Mouse (Mus musculus): ENCODE results near the gene Rhot2. TPM values are rescaled to one million over a fixed set of nuclear protein-coding genes. Genes with fewer than 3 reads are reported as not detected.
A peak's percentile ranks its signal among the peaks of the same experiment; 100 is the strongest.

Gene Rhot2
- polyA plus RNA-seq, 1 experiment from 2014 or later, result 20.6 TPM

DNA sequence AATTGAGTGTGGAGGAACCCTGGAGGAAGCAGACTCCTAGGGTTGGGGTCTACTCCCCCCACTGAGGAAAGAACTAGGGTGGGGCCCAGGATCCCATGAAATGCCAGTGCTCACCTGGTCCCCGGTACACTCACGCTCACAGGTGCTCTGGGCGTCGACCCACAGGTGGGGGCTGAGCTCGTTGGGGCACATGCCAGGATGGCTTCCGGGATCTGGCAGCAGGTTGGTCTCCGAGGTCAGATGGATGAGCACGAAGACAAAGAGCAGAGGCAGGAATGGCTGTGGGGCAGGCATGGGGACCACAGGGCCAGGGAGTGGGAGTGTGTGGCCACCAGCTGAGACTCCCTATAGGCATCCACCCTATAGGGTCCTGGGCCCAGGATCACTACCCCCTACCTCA lies 35.1 kb upstream of the Rhot2 start:
- WGBS, result 78% methylated on average over 8 of the region's 8 CpGs
- no peak overlapping the region for H3K27ac ChIP-seq
- H3K9me3 ChIP-seq, result no peaks in the 10 kb centered on the region

DNA sequence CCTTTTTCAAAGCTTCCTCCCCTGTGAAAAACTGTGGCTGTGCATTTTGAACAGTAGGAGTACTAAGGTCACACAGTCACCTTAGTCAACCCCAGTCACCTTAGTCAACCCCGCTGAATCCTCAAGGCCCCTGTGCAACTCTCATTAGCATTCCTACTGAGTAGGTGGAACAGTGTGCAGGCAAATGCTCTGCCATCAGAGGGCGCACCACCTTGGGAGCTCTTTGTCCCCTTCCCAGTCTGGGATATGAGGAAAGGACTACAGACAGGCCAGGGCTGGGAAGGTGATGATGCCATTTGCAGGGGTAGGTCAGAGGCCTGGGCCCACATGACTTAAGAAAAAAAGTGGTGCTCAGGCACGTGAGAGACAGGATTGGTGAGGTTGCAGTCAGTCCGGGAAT lies 34.6 kb upstream of the Rhot2 start:
- 64% methylated on average over 4 of the region's 4 CpGs for WGBS
- Histone ChIP-seq H3K4me1 (peaks cover 11% of the 10 kb centered on the region), H3K27ac (no peak overlapping the region), H3K4me2 (no peak overlapping the region), H3K9me3 (no peaks in the 10 kb centered on the region), H3K27me3 (no peaks in the 10 kb centered on the region), H3K4me3 (no peak overlapping the region), H3K9ac (no peak overlapping the region), H3K36me3 (peaks cover 32% of the 10 kb centered on the region)
- ATAC-seq (ENCODE audit: borderline replicate concordance, extremely low read depth, low FRiP score, low TSS enrichment), result no peak

More for the DNA sequence above, 35.1 kb upstream of the Rhot2 start:
- H3K36me3 ChIP-seq, result peaks cover 33% of the 10 kb centered on the region
- no peaks in the 10 kb centered on the region for H3K27me3 ChIP-seq
- H3K4me3 ChIP-seq, result no peak overlapping the region
- no peak overlapping the region for H3K9ac ChIP-seq
- no peak overlapping the region for H3K4me2 ChIP-seq
- no peak for ATAC-seq (ENCODE audit: borderline replicate concordance, extremely low read depth, low FRiP score, low TSS enrichment)
- H3K4me1 ChIP-seq, result peaks cover 11% of the 10 kb centered on the region

DNA sequence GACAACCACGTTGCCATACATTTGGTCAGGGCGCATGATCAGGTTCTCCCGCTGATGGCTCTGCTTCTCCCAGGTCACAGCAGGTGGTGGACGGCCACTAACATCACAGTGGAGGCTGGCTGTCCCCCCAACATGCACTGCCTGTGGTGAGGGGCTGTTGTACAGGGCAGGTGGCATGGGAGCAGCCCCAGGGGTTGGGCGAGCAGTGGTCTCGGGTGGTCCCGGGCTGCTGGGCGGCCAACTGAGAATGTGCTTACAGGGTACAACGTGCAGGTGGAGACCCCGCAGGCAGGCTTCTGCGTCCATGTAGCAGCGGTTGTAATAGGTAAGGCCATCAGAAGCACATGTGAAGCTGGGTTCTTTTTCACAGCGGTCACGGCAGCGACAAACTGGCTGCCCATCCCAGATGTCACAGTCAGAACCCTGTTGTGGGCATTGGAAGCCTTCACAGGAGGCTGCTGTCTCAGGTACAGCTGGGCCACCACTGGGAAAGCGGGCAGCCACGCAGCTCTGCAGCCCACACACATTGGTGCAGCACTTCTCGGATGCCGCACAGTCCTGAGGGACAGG lies 34.0 kb upstream of the Rhot2 start:
- no peak overlapping the region for H3K9ac ChIP-seq
- H3K27me3 ChIP-seq, result no peaks in the 10 kb centered on the region
- peaks cover 17% of the 10 kb centered on the region for H3K4me1 ChIP-seq
- H3K4me2 ChIP-seq, result no peak overlapping the region
- no peaks in the 10 kb centered on the region for H3K9me3 ChIP-seq
- H3K27ac ChIP-seq, result no peak overlapping the region
- ATAC-seq (ENCODE audit: borderline replicate concordance, extremely low read depth, low FRiP score, low TSS enrichment), result no peak
- WGBS, result 91% methylated on average over 19 of the region's 19 CpGs
- peaks cover 26% of the 10 kb centered on the region for H3K36me3 ChIP-seq
- H3K4me3 ChIP-seq, result no peak overlapping the region

DNA sequence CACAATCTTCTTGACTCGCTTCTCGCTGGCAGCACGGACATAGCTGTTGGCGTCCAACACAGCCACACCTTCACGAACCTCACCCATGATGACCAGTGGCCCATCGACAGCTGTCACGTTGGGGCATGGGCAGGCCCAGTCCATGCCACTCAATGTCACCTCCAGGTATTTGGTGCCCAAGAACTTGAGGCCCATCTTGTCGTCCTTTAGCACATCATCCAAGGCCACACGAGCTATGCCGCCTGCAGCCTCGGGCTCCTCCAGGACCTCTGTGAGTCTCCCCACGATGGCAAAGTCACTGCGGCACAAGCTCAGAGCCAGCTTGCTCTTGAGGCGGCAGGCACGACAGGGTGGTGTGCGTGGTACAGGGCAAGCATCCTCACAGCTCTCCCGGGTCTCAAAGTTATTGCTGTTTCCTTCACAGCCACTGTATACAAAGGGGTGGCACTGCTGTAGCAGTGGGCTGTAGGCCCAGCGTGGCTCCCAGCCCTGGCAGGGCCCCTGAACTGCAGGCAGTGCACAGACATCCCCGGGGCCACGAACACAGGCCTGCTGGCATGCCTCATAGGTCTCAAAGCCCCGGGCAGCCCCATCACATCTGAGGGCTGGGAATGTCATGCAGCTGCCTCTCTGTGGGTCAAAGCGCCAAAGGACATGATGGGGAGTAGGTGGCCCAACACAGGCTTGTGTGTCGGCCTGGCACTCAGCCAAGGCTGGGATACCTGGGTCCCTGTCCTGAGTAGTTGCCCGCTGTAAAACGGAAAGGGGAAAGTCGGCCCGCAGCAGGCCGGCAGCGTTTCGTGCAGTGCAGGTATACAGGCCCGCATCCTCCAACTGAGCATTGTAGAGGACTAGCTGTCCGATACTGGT lies 33.3 kb upstream of the Rhot2 start:
- no peak overlapping the region for H3K4me3 ChIP-seq
- no peak for ATAC-seq (ENCODE audit: borderline replicate concordance, extremely low read depth, low FRiP score, low TSS enrichment)
- H3K9ac ChIP-seq, result no peak overlapping the region
- H3K9me3 ChIP-seq, result no peaks in the 10 kb centered on the region
- 89% methylated on average over 32 of the region's 32 CpGs for WGBS
- peaks cover 19% of the 10 kb centered on the region; the same call in 1 of the 2 replicates for H3K36me3 ChIP-seq
- H3K27me3 ChIP-seq, result no peaks in the 10 kb centered on the region
- H3K27ac ChIP-seq, result no peak overlapping the region
- no peak overlapping the region for H3K4me2 ChIP-seq
- H3K4me1 ChIP-seq, result peaks cover 17% of the 10 kb centered on the region

DNA sequence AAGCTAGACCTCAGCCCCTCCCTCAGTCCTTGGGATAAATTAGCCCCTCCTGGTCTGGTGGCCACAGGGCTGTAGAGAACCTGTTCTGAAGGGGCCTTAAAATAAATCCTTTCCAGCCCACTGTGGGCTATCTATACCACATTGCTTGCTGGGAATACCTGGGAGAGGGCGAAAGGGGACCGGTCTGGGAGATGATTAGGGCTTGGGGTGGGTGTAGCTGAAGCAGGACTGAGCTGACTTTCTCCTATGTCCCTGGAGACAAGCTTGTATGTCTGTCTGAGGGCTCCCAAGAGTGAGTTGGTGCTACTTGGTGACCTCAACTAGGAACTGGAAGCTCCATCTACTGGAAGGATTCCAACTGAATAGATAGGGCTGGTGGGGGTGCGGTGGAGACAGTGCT lies 32.4 kb upstream of the Rhot2 start:
- Histone ChIP-seq H3K4me2 (no peak overlapping the region), H3K36me3 (peaks cover 15% of the 10 kb centered on the region; the same call in 1 of the 2 replicates), H3K9me3 (no peaks in the 10 kb centered on the region), H3K4me3 (no peak overlapping the region), H3K27ac (no peak overlapping the region), H3K27me3 (no peaks in the 10 kb centered on the region), H3K4me1 (peaks cover 17% of the 10 kb centered on the region), H3K9ac (no peak overlapping the region)
- no peak for ATAC-seq (ENCODE audit: borderline replicate concordance, extremely low read depth, low FRiP score, low TSS enrichment)
- 88% methylated on average over 3 of the region's 3 CpGs for WGBS

DNA sequence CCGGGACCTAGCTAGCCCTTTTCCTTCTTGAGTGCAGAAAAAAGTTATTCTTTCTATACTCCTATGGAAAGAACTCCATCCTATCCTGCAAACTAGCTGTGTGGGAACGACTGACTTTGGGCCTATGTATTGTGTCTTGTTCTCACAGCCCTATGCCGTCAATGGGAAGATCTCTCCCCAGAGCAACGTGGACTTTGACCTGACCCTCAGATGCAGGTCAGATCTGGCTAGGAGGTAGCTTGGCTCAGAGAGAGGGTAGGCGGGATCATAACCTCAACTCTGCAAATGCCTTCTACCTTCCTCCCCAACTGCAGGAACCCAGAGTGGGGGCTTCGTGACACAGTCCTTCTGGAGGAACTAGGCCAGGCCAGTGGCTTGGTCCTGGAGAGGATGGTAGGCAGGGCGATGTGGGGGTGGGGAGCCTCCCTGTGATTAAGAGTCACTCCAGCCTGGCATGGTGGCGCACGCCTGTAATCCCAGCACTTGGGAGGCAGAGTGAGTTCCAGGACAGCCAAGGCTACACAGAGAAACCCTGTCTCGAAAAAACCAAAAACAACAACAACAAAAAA lies 31.8 kb upstream of the Rhot2 start:
- H3K4me3 ChIP-seq, result peak overlapping the region; percentile 77
- H3K27ac ChIP-seq, result no peak overlapping the region
- WGBS, result 57% methylated on average over 10 of the region's 10 CpGs
- H3K9ac ChIP-seq, result peak overlapping the region; percentile 67; the same call in 1 of the 2 replicates
- H3K4me2 ChIP-seq, result peak overlapping the region; percentile 85
- ATAC-seq (ENCODE audit: borderline replicate concordance, extremely low read depth, low FRiP score, low TSS enrichment), result no peak
- peaks cover 17% of the 10 kb centered on the region for H3K4me1 ChIP-seq
- peaks cover 15% of the 10 kb centered on the region; the same call in 1 of the 2 replicates for H3K36me3 ChIP-seq
- H3K9me3 ChIP-seq, result no peaks in the 10 kb centered on the region
- no peaks in the 10 kb centered on the region for H3K27me3 ChIP-seq

DNA sequence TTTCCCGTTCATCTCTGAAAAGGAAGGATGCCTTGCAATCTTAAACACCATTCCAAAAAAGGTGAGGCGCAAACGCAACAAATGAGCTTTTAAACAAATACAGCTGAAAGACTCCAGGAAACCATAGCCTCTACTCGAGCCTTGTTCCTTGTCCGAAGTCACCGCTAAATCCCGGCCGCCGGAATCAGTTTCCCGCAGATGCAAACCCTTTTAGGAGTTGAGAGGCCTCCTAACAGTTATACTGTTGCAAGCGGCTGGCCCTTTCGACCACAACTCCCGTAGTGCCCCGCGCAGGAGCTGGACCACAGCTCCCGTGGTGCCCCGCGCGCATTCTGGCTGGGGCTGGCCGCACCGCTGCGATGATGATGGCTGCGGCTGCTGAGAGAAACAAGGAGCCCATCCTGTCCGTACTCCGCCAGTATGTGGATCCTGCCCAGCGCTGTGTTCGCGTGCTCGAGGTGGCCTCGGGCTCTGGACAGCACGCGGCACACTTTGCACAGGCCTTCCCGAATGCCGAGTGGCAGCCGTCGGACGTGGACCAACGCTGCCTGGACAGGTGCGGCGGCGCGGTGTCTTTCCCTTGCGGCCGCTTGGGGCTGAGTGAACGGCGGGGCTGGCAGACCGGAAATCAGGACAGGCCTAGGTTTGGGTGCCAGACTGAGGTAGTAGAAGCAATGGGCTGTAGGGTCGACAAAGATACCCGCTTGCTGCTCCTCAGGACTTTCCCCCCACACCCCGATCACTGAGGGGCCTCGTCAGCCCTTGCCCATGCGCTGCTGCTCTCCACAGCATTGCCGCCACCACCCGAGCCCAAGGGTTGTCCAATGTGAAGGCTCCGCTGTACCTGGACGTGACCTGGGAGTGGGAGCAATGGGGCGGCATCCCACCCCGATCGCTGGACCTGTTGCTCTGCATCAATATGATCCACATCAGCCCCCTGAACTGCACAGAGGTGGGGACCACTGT lies 30.8 kb upstream of the Rhot2 start:
- Histone ChIP-seq H3K9me3 (no peaks in the 10 kb centered on the region), H3K27me3 (no peaks in the 10 kb centered on the region), H3K27ac (peak overlapping the region; percentile 93), H3K9ac (peak overlapping the region; percentile 67), H3K4me2 (peak overlapping the region; percentile 85), H3K36me3 (peaks cover 15% of the 10 kb centered on the region; the same call in 1 of the 2 replicates), H3K4me3 (peak overlapping the region; percentile 77), H3K4me1 (peaks cover 17% of the 10 kb centered on the region)
- 1% methylated on average over 59 of the region's 59 CpGs for WGBS
- peak; percentile 92 for ATAC-seq (ENCODE audit: borderline replicate concordance, extremely low read depth, low FRiP score, low TSS enrichment)

DNA sequence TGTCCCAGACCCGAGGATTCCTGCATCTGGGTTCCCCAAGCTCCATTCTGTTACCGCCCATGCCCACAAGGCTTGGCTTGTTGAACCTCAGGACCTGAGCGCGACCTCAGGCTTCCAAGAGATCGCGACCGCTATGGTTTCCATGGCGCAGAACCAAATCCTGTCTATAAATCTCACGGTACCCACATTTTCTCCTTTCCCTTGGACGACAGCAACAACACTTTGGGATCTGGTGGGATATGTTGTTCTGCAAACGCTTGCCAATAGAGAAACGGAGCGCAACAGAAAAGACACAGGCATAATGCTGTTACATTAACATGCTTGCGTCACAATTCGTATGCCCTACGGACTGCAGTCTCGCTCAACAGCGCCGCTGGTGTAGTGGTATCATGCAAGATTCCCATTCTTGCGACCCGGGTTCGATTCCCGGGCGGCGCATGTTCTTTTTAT lies 30.1 kb upstream of the Rhot2 start, which contains the start of gene Mettl26:
TSS of gene Mettl26 (plus strand) at position 354 of the 450 bp plus-strand sequence.
- no peaks in the 10 kb centered on the region for H3K9me3 ChIP-seq
- WGBS, result under 1% methylated on average over 25 of the region's 25 CpGs
- peak; percentile 71; the same call in 1 of the 2 replicates for ATAC-seq (ENCODE audit: borderline replicate concordance, extremely low read depth, low FRiP score, low TSS enrichment)
- H3K4me3 ChIP-seq, result peak within 1 kb of the TSS; percentile 77
- H3K27ac ChIP-seq, result peak within 1 kb of the TSS; percentile 93
- peak within 1 kb of the TSS; percentile 67 for H3K9ac ChIP-seq
- no peaks in the 10 kb centered on the region for H3K27me3 ChIP-seq
- peaks cover 15% of the 10 kb centered on the region; the same call in 1 of the 2 replicates for H3K36me3 ChIP-seq
- peak within 1 kb of the TSS; percentile 85 for H3K4me2 ChIP-seq
- peaks cover 17% of the 10 kb centered on the region for H3K4me1 ChIP-seq

DNA sequence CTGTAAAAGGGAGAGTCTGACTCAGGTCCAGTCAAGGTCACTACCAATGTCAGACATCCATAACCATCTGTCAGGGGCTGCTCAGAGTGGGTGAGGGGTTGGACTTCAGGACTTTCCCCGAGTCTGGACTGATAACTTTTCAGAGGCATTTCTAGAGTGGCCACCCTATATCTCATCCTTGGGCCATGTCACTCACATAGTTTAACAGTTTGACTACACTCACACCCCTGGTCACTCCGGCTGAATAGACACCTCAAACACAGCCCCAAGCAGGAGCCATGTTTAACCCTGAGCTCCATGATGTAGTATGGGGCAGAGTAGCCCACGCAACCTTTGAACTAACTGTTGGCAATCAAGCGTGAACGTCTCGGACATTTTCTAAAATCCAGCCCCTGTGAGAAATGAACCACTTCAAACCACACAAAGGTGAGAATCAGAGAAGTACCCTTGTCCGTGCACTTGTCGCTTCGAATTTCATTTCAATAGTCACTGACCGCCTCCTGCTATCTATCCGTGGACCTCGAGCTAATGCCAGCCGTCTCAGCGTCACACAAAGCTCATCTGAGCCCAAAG lies 29.6 kb upstream of the Rhot2 start:
- Histone ChIP-seq H3K27me3 (no peaks in the 10 kb centered on the region), H3K4me3 (peak overlapping the region; percentile 77), H3K9me3 (no peaks in the 10 kb centered on the region), H3K9ac (peak overlapping the region; percentile 67), H3K36me3 (peaks cover 11% of the 10 kb centered on the region; the same call in 1 of the 2 replicates), H3K27ac (peak overlapping the region; percentile 93), H3K4me2 (peak overlapping the region; percentile 85), H3K4me1 (peaks cover 17% of the 10 kb centered on the region)
- 4% methylated on average over 14 of the region's 14 CpGs for WGBS
- ATAC-seq (ENCODE audit: borderline replicate concordance, extremely low read depth, low FRiP score, low TSS enrichment), result no peak

DNA sequence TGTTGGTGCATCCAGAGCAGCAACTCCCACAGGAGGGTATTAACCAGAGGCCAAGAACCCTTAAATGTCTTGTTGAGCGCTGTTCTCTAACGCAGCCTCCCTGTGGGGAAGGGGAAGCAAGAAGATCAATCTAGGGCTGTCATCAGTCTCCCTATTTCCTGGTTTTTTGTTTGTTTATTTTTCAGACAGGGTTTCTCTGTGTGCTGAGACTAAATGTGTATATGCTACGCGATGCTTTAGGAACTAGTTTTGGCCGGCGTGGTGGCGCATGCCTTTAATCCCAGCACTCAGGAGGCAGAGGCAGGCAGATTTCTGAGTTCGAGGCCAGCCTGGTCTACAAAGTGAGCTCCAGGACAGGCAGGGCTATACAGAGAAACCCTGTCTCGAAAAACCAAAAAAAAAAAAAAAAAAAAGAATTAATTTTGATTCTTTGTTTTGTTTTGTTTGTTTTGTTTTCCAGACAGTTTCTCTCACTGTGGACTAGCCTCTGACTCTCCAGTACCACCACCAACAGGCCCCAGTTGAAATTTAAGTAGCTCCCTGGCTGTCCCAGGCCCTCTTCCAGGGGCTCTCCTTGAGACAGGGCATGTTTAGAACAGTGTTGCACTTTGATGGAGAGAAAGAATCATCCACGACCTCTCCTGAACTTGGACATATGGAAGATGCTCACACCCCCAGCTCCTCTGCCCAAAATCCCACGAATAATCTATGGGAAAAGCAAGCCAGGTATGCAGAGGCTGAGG lies 28.9 kb upstream of the Rhot2 start:
- Histone ChIP-seq H3K4me2 (peak overlapping the region; percentile 85), H3K9ac (0 out of 2 replicates have a peak overlapping the region, but pooled peaks have one; percentile 67), H3K27me3 (no peaks in the 10 kb centered on the region), H3K36me3 (peaks cover 10% of the 10 kb centered on the region; the same call in 1 of the 2 replicates), H3K9me3 (no peaks in the 10 kb centered on the region), H3K4me1 (peaks cover 22% of the 10 kb centered on the region), H3K4me3 (peak overlapping the region; percentile 77), H3K27ac (no peak overlapping the region)
- 65% methylated on average over 11 of the region's 11 CpGs for WGBS
- no peak for ATAC-seq (ENCODE audit: borderline replicate concordance, extremely low read depth, low FRiP score, low TSS enrichment)

All from lung, embryonic 15.5 days (tissue).